Mouse (Mus musculus) cerebellum, adult 2 months (tissue): ENCODE data around the gene Zswim4.

Source experiments
- CTCF ChIP-seq: fragments of 200-500 bp; IDR thresholded peaks from 2 replicates; pipeline ENCODE4 v1.5.1; 2011; ENCODE audit warnings: low read depth, mild to moderate bottlenecking, control low read depth, low read length, moderate library complexity, borderline replicate concordance; ENCODE audit not compliant: insufficient read depth
- POLR2A ChIP-seq: fragments of 200-500 bp; IDR thresholded peaks from 2 replicates; pipeline ENCODE4 v1.6.1; 2011; ENCODE audit warnings: low read length, control low read depth, borderline replicate concordance; ENCODE audit not compliant: insufficient read depth

- no peak for TF ChIP-seq CTCF
- no peak for TF ChIP-seq POLR2A
Measured at GRCm38 (mm10) chr8:84176560-84176959, 60.3 kb downstream of the Zswim4 start.
